Mouse (Mus musculus): ENCODE data around the gene Pnpla6. TPM values are rescaled to one million over a fixed set of nuclear protein-coding genes. Genes with fewer than 3 reads are reported as not detected.

Gene Pnpla6
- polyA plus RNA-seq, 1 experiment, result 18.6 TPM

DNA sequence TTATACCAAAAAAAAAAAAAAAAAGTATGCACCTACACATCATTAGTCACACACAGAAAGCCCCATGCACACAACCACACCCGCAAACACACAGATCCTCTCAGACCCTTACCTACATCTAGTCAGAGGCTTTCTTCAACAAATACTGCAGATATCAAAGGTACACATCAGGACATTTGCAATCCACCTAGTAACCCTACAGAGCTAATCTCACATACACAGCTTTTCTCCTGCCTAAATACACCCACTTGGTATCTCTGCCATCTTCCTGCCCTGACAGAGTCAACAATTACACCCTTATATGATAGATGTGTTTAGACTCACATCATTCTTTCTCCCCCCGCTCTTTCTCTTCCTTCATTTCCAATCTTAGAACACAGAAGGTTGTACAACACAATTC, 71.3 kb downstream of the Pnpla6 start:
- Histone ChIP-seq H3K27me3 (ENCODE audit: control insufficient read depth, insufficient read depth, insufficient read length) (peaks cover 18% of the 10 kb centered on the region), H3K4me3 (ENCODE audit: insufficient read depth, poor library complexity, severe bottlenecking) (no peak overlapping the region), H3K79me3 (ENCODE audit: low read depth) (no peaks in the 10 kb centered on the region), H3ac (ENCODE audit: control insufficient read depth, insufficient read length, low read depth) (no peak overlapping the region), H3K36me3 (ENCODE audit: control insufficient read depth, insufficient read depth) (no peaks in the 10 kb centered on the region), H3K79me2 (ENCODE audit: control insufficient read depth, insufficient read depth) (no peaks in the 10 kb centered on the region)
- TF ChIP-seq FOSL1 (IDR thresholded peaks at IDR 0.05; ENCODE audit: insufficient read depth, low read length, poor library complexity, severe bottlenecking) (no peak), MAX (IDR thresholded peaks at IDR 0.05) (no peak), MYOG (IDR thresholded peaks at IDR 0.05; ENCODE audit: control insufficient read depth, extremely low read depth, insufficient read length) (no peak), CTCF (IDR thresholded peaks at IDR 0.05; ENCODE audit: control insufficient read depth, insufficient read depth, insufficient read length) (no peak), CEBPB (IDR thresholded peaks at IDR 0.05; ENCODE audit: low read depth) (no peak), MYOD1 (IDR thresholded peaks at IDR 0.05; ENCODE audit: control insufficient read depth, insufficient read length, low read depth) (no peak), USF1 (IDR thresholded peaks at IDR 0.05; ENCODE audit: low read depth) (no peak)

- no peaks in the 10 kb centered on the region for H3K79me3 ChIP-seq (ENCODE audit: low read depth)
- no peak within 1 kb of the TSS for H3K4me3 ChIP-seq (ENCODE audit: insufficient read depth, poor library complexity, severe bottlenecking)
- H3ac ChIP-seq (ENCODE audit: control insufficient read depth, insufficient read length, low read depth), result no peak within 1 kb of the TSS
- TF ChIP-seq CTCF (IDR thresholded peaks at IDR 0.05; ENCODE audit: control insufficient read depth, insufficient read depth, insufficient read length) (no peak), MAX (IDR thresholded peaks at IDR 0.05) (no peak), MYOD1 (IDR thresholded peaks at IDR 0.05; ENCODE audit: control insufficient read depth, insufficient read length, low read depth) (no peak), USF1 (IDR thresholded peaks at IDR 0.05; ENCODE audit: low read depth) (no peak), CEBPB (IDR thresholded peaks at IDR 0.05; ENCODE audit: low read depth) (no peak), MYOG (IDR thresholded peaks at IDR 0.05; ENCODE audit: control insufficient read depth, extremely low read depth, insufficient read length) (no peak)
- peaks cover 18% of the 10 kb centered on the region for H3K27me3 ChIP-seq (ENCODE audit: control insufficient read depth, insufficient read depth, insufficient read length)
- H3K79me2 ChIP-seq (ENCODE audit: control insufficient read depth, insufficient read depth), result no peaks in the 10 kb centered on the region
- H3K36me3 ChIP-seq (ENCODE audit: control insufficient read depth, insufficient read depth), result no peaks in the 10 kb centered on the region
Observed at GRCm38 (mm10) chr8:3586993-3587390, 71.8 kb downstream of the Pnpla6 start, which contains the start of gene Camsap3. Camsap3 (plus strand) TSS chr8:3587293.

DNA sequence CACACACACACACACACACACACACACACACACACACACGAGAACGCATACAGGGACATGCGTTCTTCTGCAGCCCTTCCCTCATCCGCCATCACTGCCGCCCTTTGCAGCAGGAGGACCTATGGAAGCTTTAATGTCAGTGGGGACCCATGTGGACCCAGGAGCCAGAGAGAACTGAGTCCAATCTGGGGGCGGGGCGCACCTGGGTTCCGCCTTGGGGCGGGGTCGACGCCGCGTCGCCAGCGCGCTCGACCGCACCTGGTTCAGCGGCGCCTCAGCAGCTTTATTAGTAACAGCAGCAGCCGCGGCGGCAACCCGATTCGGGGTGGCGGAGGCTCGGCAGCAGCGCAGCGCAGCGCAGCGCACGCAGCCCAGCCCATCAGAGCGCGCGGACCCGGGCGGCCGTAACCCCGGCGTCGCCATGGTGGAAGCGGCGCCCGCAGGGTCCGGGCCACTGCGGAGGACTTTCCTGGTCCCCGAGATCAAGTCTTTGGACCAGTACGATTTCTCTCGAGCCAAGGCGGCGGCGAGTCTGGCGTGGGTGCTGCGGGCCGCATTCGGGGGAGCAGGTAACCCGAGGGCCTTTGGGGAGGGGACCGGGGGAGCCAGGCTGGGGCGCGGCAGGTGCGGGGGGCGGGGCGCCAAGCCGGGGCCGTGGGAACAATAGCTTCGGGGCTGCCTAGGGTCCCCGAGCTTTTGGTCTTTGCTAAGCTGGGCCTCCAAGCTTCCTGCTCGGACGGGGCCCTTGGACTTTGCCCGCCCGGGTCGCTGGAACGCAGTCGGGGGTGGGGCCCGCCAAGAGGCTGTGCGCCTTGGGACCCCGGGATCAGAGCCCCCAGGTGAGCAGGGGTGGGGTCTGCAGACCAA, 72.4 kb downstream of the Pnpla6 start:
- TF ChIP-seq USF1 (IDR thresholded peaks at IDR 0.05; ENCODE audit: low read depth) (no peak), FOSL1 (IDR thresholded peaks at IDR 0.05; ENCODE audit: insufficient read depth, low read length, poor library complexity, severe bottlenecking) (no peak), MYOD1 (IDR thresholded peaks at IDR 0.05; ENCODE audit: control insufficient read depth, insufficient read length, low read depth) (no peak), CTCF (IDR thresholded peaks at IDR 0.05; ENCODE audit: control insufficient read depth, insufficient read depth, insufficient read length) (no peak), MYOG (IDR thresholded peaks at IDR 0.05; ENCODE audit: control insufficient read depth, extremely low read depth, insufficient read length) (no peak), CEBPB (IDR thresholded peaks at IDR 0.05; ENCODE audit: low read depth) (no peak), MAX (IDR thresholded peaks at IDR 0.05) (no peak)
- no peaks in the 10 kb centered on the region for H3K79me2 ChIP-seq (ENCODE audit: control insufficient read depth, insufficient read depth)
- no peak overlapping the region for H3ac ChIP-seq (ENCODE audit: control insufficient read depth, insufficient read length, low read depth)
- no peaks in the 10 kb centered on the region for H3K36me3 ChIP-seq (ENCODE audit: control insufficient read depth, insufficient read depth)
- peaks cover 18% of the 10 kb centered on the region for H3K27me3 ChIP-seq (ENCODE audit: control insufficient read depth, insufficient read depth, insufficient read length)
- no peak overlapping the region for H3K4me3 ChIP-seq (ENCODE audit: insufficient read depth, poor library complexity, severe bottlenecking)
- H3K79me3 ChIP-seq (ENCODE audit: low read depth), result no peaks in the 10 kb centered on the region

DNA sequence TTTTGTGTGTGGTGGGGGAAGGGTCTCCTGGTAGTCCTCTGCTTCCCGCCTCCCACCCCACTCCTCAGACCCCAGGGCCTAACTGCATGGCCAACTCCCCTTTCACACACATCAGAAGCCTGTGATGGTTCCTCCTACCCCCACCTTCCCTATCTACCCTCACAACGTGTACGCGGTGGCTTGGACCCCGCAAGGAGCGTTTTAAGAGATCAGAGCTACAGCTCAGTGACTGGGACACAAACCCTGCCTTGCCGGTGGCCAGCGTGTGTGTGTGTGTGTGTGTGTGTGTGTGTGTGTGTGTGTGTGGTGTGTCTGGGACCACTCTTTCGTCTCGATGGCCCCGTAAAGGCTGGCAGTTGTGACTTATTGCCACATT, 73.1 kb downstream of the Pnpla6 start:
- Histone ChIP-seq H3K4me3 (ENCODE audit: insufficient read depth, poor library complexity, severe bottlenecking) (no peak overlapping the region), H3K79me2 (ENCODE audit: control insufficient read depth, insufficient read depth) (no peaks in the 10 kb centered on the region), H3K27me3 (ENCODE audit: control insufficient read depth, insufficient read depth, insufficient read length) (peaks cover 19% of the 10 kb centered on the region), H3K36me3 (ENCODE audit: control insufficient read depth, insufficient read depth) (no peaks in the 10 kb centered on the region), H3ac (ENCODE audit: control insufficient read depth, insufficient read length, low read depth) (no peak overlapping the region), H3K79me3 (ENCODE audit: low read depth) (no peaks in the 10 kb centered on the region)
- no peak for TF ChIP-seq CEBPB (IDR thresholded peaks at IDR 0.05; ENCODE audit: low read depth)
- TF ChIP-seq MYOD1 (IDR thresholded peaks at IDR 0.05; ENCODE audit: control insufficient read depth, insufficient read length, low read depth), result no peak
- no peak for TF ChIP-seq MAX (IDR thresholded peaks at IDR 0.05)
- no peak for TF ChIP-seq CTCF (IDR thresholded peaks at IDR 0.05; ENCODE audit: control insufficient read depth, insufficient read depth, insufficient read length)
- TF ChIP-seq MYOG (IDR thresholded peaks at IDR 0.05; ENCODE audit: control insufficient read depth, extremely low read depth, insufficient read length), result no peak
- no peak for TF ChIP-seq USF1 (IDR thresholded peaks at IDR 0.05; ENCODE audit: low read depth)
- TF ChIP-seq FOSL1 (IDR thresholded peaks at IDR 0.05; ENCODE audit: insufficient read depth, low read length, poor library complexity, severe bottlenecking), result no peak

- H3ac ChIP-seq (ENCODE audit: control insufficient read depth, insufficient read length, low read depth), result no peak overlapping the region
- TF ChIP-seq USF1 (IDR thresholded peaks at IDR 0.05; ENCODE audit: low read depth) (no peak), MYOG (IDR thresholded peaks at IDR 0.05; ENCODE audit: control insufficient read depth, extremely low read depth, insufficient read length) (no peak), CEBPB (IDR thresholded peaks at IDR 0.05; ENCODE audit: low read depth) (no peak), MAX (IDR thresholded peaks at IDR 0.05) (no peak), FOSL1 (IDR thresholded peaks at IDR 0.05; ENCODE audit: insufficient read depth, low read length, poor library complexity, severe bottlenecking) (no peak), MYOD1 (IDR thresholded peaks at IDR 0.05; ENCODE audit: control insufficient read depth, insufficient read length, low read depth) (no peak), CTCF (IDR thresholded peaks at IDR 0.05; ENCODE audit: control insufficient read depth, insufficient read depth, insufficient read length) (no peak)
- no peaks in the 10 kb centered on the region for H3K79me2 ChIP-seq (ENCODE audit: control insufficient read depth, insufficient read depth)
- no peaks in the 10 kb centered on the region for H3K79me3 ChIP-seq (ENCODE audit: low read depth)
- no peaks in the 10 kb centered on the region for H3K36me3 ChIP-seq (ENCODE audit: control insufficient read depth, insufficient read depth)
- no peak overlapping the region for H3K4me3 ChIP-seq (ENCODE audit: insufficient read depth, poor library complexity, severe bottlenecking)
- H3K27me3 ChIP-seq (ENCODE audit: control insufficient read depth, insufficient read depth, insufficient read length), result peaks cover 10% of the 10 kb centered on the region
Observed at GRCm38 (mm10) chr8:3593470-3593869, 78.3 kb downstream of the Pnpla6 start.

Other genes with a start within 250 kb of the Pnpla6 start
- 2.6 TPM for gene Insr, start 235.8 kb upstream of the Pnpla6 start, polyA plus RNA-seq (2012; fragmentation: generic; extraction: Trizol)
- not detected for gene A430078G23Rik, start 162.0 kb upstream of the Pnpla6 start, polyA plus RNA-seq (2012; fragmentation: generic; extraction: Trizol)
- gene Arhgef18, start 122.4 kb upstream of the Pnpla6 start, polyA plus RNA-seq (2012; fragmentation: generic; extraction: Trizol), result 18.4 TPM
- gene Pex11g, start 47.7 kb upstream of the Pnpla6 start, polyA plus RNA-seq (2012; fragmentation: generic; extraction: Trizol), result 1.5 TPM
- not detected for gene Tex45, start 44.5 kb upstream of the Pnpla6 start, polyA plus RNA-seq (2012; fragmentation: generic; extraction: Trizol)
- gene Zfp358, start 22.2 kb upstream of the Pnpla6 start, polyA plus RNA-seq (2012; fragmentation: generic; extraction: Trizol), result 30.6 TPM
- 38.7 TPM for gene Mcoln1, start 14.9 kb upstream of the Pnpla6 start, polyA plus RNA-seq (2012; fragmentation: generic; extraction: Trizol)
- not detected for gene C330021F23Rik, start 52.6 kb downstream of the Pnpla6 start, polyA plus RNA-seq (2012; fragmentation: generic; extraction: Trizol)
- gene Camsap3, start 71.9 kb downstream of the Pnpla6 start, polyA plus RNA-seq (2012; fragmentation: generic; extraction: Trizol), result 0.19 TPM
- gene Xab2, start 105.9 kb downstream of the Pnpla6 start, polyA plus RNA-seq (2012; fragmentation: generic; extraction: Trizol), result 38.2 TPM
- gene Pet100, start 106.2 kb downstream of the Pnpla6 start, polyA plus RNA-seq (2012; fragmentation: generic; extraction: Trizol), result 55.4 TPM
- 0.70 TPM for gene Pcp2, start 110.2 kb downstream of the Pnpla6 start, polyA plus RNA-seq (2012; fragmentation: generic; extraction: Trizol)
- gene Stxbp2, start 115.6 kb downstream of the Pnpla6 start, polyA plus RNA-seq (2012; fragmentation: generic; extraction: Trizol), result 8.9 TPM
- not detected for gene Retn, start 140.4 kb downstream of the Pnpla6 start, polyA plus RNA-seq (2012; fragmentation: generic; extraction: Trizol)
- gene Mcemp1, start 150.4 kb downstream of the Pnpla6 start, polyA plus RNA-seq (2012; fragmentation: generic; extraction: Trizol), result not detected
- 0.95 TPM for gene Fcor, start 157.0 kb downstream of the Pnpla6 start, polyA plus RNA-seq (2012; fragmentation: generic; extraction: Trizol)
- gene Trappc5, start 160.9 kb downstream of the Pnpla6 start, polyA plus RNA-seq (2012; fragmentation: generic; extraction: Trizol), result 36.7 TPM
- 0.01 TPM for gene Fcer2a, start 178.8 kb downstream of the Pnpla6 start, polyA plus RNA-seq (2012; fragmentation: generic; extraction: Trizol)
- not detected for gene Clec4g, start 205.3 kb downstream of the Pnpla6 start, polyA plus RNA-seq (2012; fragmentation: generic; extraction: Trizol)
- not detected for gene Cd209a, start 233.6 kb downstream of the Pnpla6 start, polyA plus RNA-seq (2012; fragmentation: generic; extraction: Trizol)

Data from C2C12 (cell line).